Mouse (Mus musculus) small intestine, adult 2 months (tissue): ENCODE data around the gene Evl. TPM values are rescaled to one million over a fixed set of nuclear protein-coding genes. Genes with fewer than 3 reads are reported as not detected.

Experiments used
- H3K27ac ChIP-seq: fragments of 200-500 bp; 2 replicates; pipeline ENCODE4 v1.5.1; 2012; ENCODE audit warnings: low read depth, low read length, control low read depth, inconsistent platforms; ENCODE audit not compliant: insufficient read depth
- H3K27me3 ChIP-seq: fragments of 200-500 bp; 2 replicates; pipeline ENCODE4 v1.6.1; 2012; ENCODE audit warnings: mild to moderate bottlenecking, moderate library complexity, low read length, inconsistent platforms; ENCODE audit not compliant: control insufficient read depth, insufficient read depth
- H3K36me3 ChIP-seq: fragments of 200-500 bp; 2 replicates; pipeline ENCODE4 v1.6.1; 2012; ENCODE audit warnings: mild to moderate bottlenecking, low read length, control low read depth, inconsistent platforms; ENCODE audit not compliant: control insufficient read depth, insufficient read depth
- H3K4me1 ChIP-seq: fragments of 200-500 bp; 2 replicates; pipeline ENCODE4 v1.6.1; 2012; ENCODE audit warnings: low read length, inconsistent platforms, mixed read lengths; ENCODE audit not compliant: control insufficient read depth, insufficient read depth, insufficient read length
- H3K4me3 ChIP-seq: fragments of 200-500 bp; 2 replicates; pipeline ENCODE4 v1.5.1; 2012; ENCODE audit warnings: low read depth, mild to moderate bottlenecking, control low read depth, inconsistent platforms, low read length, moderate library complexity
- CTCF ChIP-seq: fragments of 200-500 bp; IDR thresholded peaks from 2 replicates; pipeline ENCODE4 v1.5.1; 2012; ENCODE audit warnings: low read depth, mild to moderate bottlenecking, control low read depth, inconsistent platforms, low read length, moderate library complexity, mixed read lengths; ENCODE audit not compliant: insufficient replicate concordance, insufficient read length; ENCODE audit errors: extremely low read depth
- POLR2A ChIP-seq: fragments of 200-500 bp; IDR thresholded peaks from 2 replicates; pipeline ENCODE4 v1.6.1; 2012; ENCODE audit warnings: low read depth, mild to moderate bottlenecking, control low read depth, inconsistent platforms, low read length, moderate library complexity
- WGBS: fragments of 180-500 bp; shearing (Covaris S2); methylation state at CpG from one replicate; pipeline ENCODE4 v1.1.7; 2018; 5-methylcytosine and 5-hydroxymethylcytosine counted together
- polyA plus RNA-seq: library from polyadenylated mRNA; depleted of rRNA; stranded (reverse); fragments of >200 nt; gene quantifications from 2 replicates; pipeline ENCODE4 v1.2.3, GENCODE M21; 2012

The Evl gene
- polyA plus RNA-seq, 1 experiment = 22.7 TPM

DNA sequence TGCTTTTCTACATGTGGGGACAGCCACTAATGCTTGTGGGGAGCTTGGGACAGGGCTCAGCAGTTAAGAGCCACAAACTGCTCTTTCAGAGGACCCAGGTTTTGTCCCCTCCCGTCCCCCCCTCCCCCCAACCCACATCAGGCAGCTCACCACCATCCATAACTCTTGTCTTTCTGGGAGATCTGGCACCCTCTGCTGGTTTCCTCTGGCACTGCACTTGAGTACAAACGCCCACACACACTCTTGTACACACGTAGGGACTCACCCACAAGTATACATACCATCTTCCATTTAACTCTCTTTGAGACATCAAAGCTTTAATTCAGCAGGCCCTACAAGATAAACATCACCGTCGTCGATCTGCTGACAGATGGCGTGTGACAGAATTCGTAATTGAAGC lies 25.3 kb upstream of the Evl start:
- peak; percentile 77; the same call in 1 of the 2 replicates for TF ChIP-seq CTCF
- TF ChIP-seq POLR2A = no peak
- H3K27ac ChIP-seq = no peak overlapping the region
- no peak overlapping the region for H3K4me3 ChIP-seq
- WGBS = 56% methylated on average over 8 of the region's 8 CpGs
- H3K36me3 ChIP-seq = no peaks in the 10 kb centered on the region
- H3K4me1 ChIP-seq = no peaks in the 10 kb centered on the region
- H3K27me3 ChIP-seq = no peaks in the 10 kb centered on the region

DNA sequence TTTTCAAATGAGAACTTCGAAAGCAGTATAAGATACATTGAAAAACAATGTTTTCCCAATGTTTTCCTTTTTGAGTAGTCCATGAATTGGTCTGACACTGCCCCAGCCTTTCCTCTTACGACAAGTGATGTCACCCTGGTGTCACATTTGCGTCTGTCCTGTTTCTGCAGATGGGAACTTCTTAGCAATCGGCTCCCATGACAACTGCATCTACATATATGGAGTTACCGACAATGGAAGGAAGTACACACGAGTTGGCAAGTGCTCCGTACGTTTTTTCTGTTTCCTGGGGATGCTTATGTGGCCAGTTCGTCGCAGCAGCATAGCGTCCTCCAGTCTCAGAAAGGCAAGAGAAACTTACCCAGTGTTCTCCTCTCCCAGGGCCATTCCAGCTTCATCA lies 20.0 kb upstream of the Evl start:
- TF ChIP-seq POLR2A (no peak), CTCF (no peak)
- no peak overlapping the region for H3K4me3 ChIP-seq
- WGBS = 84% methylated on average over 11 of the region's 11 CpGs

DNA sequence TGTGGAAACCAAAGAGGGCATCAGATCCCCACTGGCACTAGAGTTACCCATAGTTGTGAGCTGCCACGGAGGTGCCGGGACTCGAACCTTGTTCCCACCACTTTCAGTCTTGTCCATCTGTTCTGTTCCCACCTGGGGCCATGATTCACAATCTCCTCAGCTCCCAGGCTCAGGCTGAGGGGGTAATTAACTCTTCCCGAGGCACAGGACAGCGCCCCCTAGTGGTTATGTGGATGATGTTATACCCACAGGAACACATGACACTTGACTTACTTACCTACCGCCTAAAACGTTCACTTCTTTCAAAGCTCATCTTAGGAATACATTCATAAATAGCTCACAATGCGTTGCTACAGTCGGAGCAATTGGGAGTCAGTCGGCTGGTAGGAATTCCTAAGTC lies 18.1 kb upstream of the Evl start:
- Histone ChIP-seq H3K4me1 (no peaks in the 10 kb centered on the region), H3K27me3 (no peaks in the 10 kb centered on the region), H3K27ac (no peak overlapping the region), H3K36me3 (no peaks in the 10 kb centered on the region), H3K4me3 (no peak overlapping the region)
- peak; percentile 65; the same call in 1 of the 2 replicates for TF ChIP-seq CTCF
- TF ChIP-seq POLR2A = no peak
- WGBS = 73% methylated on average over 10 of the region's 10 CpGs

More for the DNA sequence above, 20.0 kb upstream of the Evl start:
- no peaks in the 10 kb centered on the region for H3K36me3 ChIP-seq
- H3K27ac ChIP-seq = no peak overlapping the region
- no peaks in the 10 kb centered on the region for H3K4me1 ChIP-seq
- H3K27me3 ChIP-seq = no peaks in the 10 kb centered on the region

DNA sequence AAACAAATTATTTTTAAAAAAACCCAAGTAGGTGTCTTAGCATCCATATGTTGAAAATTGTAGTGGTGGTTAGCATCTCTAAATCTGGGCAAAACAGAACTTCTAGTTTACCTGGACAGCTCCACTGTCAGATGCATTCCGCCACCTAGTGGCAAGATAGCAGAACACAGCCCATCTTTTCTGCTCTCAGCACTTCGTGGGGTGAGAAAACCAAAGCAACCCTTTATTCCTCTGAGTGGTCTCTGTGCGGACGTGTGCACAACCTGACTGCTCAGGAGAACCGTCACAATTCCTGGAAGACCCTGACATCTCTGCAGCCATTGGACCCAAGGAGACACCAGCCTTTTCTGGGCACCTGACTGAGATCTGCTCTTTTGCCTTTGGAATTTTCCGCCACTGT lies 13.4 kb upstream of the Evl start:
- Histone ChIP-seq H3K4me3 (no peak overlapping the region), H3K27ac (no peak overlapping the region), H3K36me3 (no peaks in the 10 kb centered on the region), H3K4me1 (no peaks in the 10 kb centered on the region), H3K27me3 (no peaks in the 10 kb centered on the region)
- no peak for TF ChIP-seq POLR2A
- peak; percentile 66; the same call in 1 of the 2 replicates for TF ChIP-seq CTCF
- WGBS = 26% methylated on average over 6 of the region's 6 CpGs

DNA sequence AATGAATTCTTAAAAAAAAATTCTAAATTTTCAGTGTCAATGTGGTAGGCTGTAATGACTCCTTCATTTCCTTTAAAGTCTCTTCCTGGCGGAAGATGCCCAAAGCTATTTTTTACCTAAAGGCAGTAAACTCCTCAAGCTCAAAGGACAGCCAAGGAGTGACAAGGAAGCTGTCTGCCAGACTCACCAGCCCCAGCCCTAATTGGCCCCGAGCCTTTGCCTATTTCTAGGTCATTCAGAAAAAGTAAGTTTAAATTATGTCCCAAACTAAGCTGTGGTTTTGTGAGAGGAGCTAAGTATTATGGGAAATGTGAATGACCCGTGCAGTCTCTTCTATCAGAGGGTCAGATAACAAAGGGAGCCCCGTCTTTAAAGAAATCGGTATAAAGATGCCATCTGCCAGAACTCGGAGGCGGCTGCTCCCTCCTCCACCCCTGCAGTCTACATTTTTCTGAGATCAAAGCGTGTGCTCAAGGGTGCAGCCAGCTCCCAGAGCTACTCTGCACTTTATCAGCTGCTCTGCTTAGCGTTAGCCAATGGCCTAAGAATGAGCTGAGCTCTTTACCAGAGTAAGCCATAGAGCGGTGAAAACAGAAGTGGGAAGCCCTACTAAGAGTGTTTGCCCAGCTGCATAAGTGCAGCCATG lies 7.9 kb upstream of the Evl start:
- Histone ChIP-seq H3K27me3 (no peaks in the 10 kb centered on the region), H3K36me3 (no peaks in the 10 kb centered on the region), H3K4me1 (peaks cover 5% of the 10 kb centered on the region; the same call in 1 of the 2 replicates), H3K27ac (no peak overlapping the region), H3K4me3 (no peak overlapping the region)
- no peak for TF ChIP-seq POLR2A
- TF ChIP-seq CTCF = no peak
- 6% methylated on average over 10 of the region's 10 CpGs for WGBS

DNA sequence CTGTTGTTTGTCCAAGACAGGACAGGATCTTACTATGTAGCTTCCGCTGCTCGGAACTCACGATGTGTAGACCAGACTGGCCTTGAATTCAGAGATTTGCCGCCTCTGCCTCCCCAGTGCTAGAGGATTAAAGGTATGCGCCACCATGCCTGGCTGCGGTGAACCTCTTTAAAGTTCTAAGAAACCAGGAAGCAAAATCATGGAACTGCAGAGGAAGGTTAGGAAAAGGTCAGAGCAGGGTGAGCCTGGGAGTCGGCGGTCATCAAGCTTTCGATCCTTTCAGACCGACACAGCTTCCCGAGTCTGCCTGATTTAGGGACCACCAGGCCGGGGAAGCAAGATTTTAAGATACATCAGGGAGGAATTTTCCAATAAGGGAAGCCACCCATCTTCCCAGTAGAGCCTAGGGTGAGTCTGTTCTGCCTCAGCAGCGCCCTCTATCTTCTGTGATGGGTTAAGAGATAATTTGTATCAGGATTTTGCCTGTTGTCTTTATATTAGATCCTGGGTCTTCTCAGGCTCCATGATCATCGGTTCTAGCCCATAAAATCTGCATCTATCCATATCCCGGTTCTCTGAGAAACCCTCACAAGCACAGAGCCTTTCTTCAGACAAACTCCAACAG lies 7.2 kb upstream of the Evl start:
- WGBS = 51% methylated on average over 15 of the region's 15 CpGs
- no peak overlapping the region for H3K27ac ChIP-seq
- peak overlapping the region; percentile 38 for H3K4me3 ChIP-seq
- TF ChIP-seq CTCF = no peak
- TF ChIP-seq POLR2A = no peak
- H3K4me1 ChIP-seq = peaks cover 5% of the 10 kb centered on the region; the same call in 1 of the 2 replicates
- H3K27me3 ChIP-seq = no peaks in the 10 kb centered on the region
- H3K36me3 ChIP-seq = no peaks in the 10 kb centered on the region

DNA sequence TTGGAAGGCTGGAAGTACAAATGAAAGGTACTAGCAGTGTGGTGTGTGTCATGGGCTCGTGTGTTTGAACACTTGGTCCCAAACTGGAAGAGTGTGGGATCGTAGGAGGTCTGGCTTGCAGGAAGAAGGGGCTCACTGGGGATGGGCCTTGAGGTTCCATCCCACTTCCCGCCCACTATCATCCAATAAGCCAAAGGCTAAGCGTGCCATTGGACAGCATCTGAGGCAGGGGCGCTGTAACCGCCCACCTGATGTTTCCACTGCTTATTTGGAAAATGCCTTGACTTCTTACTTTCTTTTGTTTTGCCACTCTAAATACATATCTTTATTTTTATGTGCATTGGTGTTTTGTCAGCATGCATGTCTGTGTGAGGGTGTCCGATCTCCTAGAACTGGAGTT lies 2.8 kb upstream of the Evl start:
- Histone ChIP-seq H3K4me3 (no peak overlapping the region), H3K27ac (no peak overlapping the region), H3K27me3 (peaks cover 16% of the 10 kb centered on the region; the same call in 1 of the 2 replicates), H3K36me3 (no peaks in the 10 kb centered on the region), H3K4me1 (peaks cover 10% of the 10 kb centered on the region; the same call in 1 of the 2 replicates)
- TF ChIP-seq POLR2A (no peak), CTCF (no peak)
- WGBS = 91% methylated on average over 7 of the region's 7 CpGs
